Mouse (Mus musculus) T-helper 1 cell (primary cell): Measurements from ENCODE around the gene Grik3.

Experiments
- in situ Hi-C: fragments of 300-600 bp; cut with MboI, MseI; formaldehyde crosslinking; loops from one replicate; pipeline ENCODE4 v1.15.1; 2025; ENCODE audit warnings: high pct_unique_total_duplicates

The Grik3 gene

GRCm38 (mm10) chr4:125640921-125641663 is 150.6 kb downstream of the Grik3 start:
- in situ Hi-C loops: no loop called here

DNA sequence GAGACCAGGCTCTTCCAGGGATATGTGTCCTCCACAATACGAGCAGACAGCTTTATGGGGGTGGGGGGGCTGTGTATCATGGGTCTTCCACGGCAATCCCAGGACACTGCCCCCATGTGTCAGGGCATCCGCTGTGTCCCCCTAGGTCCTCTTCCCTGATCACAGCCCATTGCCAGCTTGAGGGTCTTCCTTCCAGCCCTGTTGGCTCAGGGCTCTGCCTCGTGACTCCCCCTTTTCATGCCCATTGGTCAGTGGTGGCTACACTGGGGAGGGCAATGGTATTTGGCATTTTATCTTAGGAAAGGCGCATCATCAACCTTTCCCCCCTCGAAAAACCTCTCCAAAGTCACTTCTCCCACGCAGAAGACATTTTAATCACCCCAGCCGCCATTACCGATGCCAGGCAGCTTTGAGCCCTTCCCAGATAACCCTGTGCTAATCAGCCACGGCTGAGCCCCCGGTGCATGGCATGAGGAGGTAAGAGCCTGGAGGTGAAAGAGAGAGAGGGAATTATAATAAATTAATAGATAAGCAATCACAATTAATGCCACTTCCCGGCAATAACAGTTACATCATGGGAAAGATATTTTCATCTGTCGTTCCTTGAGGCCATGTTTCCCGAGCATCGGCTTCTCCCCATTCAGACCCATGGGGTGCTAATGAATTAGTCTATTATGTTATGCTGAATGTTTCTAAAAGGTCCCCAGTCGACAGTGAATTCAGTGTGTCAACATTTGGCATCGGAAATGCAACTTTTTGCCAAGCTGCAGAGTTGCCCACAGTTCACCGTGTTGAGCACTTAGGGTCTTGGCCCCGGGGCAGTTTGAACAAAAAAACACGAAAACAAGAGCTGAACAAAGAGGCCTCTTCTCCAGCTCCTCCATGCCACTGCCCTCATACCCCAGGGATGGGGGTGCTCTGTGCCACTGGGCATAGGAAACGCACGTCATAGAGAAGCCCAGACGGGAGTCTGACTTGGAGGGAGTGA is 154.4 kb downstream of the Grik3 start:
- in situ Hi-C loops: no loop called here

GRCm38 (mm10) chr4:125651676-125652246 is 161.3 kb downstream of the Grik3 start:
- in situ Hi-C loops: no loop called here

DNA sequence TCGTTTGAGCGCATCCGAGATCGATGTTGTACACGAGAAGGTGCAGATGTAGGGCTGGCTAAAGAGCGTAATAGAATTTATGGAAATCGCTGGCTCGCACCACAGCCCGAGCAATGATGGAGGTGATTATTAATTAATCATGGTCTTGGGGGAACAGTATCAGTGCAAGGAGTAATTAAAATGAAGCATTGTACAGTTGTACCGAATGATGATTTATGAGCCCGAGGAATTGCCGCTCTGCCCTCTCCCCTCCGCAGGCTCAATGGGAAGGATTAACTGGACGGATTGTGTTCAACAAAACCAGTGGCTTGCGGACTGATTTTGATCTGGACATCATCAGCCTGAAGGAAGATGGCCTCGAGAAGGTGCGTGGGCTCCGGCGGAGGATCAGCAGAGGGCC is 165.5 kb downstream of the Grik3 start:
- in situ Hi-C loops: no loop called here

- in situ Hi-C loops: no loop called here
These were observed 167.9 kb downstream of the Grik3 start for GRCm38 (mm10) chr4:125658376-125658775.

- in situ Hi-C loops: no loop called here
These were observed 171.5 kb downstream of the Grik3 start for GRCm38 (mm10) chr4:125661982-125662381.

DNA sequence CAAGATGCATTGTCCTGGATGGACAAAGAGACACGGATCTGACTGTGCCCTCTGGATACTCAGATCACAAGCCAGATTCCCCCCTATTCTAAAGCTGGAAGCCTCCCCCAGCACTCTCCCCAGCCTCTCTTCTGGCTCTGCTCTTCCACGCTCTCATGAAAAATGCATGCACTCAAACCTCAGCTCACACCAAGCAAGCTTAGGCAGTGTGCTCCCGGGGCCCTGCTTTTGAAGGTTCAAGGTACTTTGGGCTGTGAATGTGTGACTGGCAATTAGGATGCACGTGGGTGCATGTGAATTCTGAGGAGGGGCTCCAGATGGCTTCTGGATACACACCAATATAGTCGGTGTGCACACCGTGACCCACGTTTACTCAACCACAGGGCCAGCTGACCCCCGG is 172.8 kb downstream of the Grik3 start:
- in situ Hi-C loops: no loop called here

DNA sequence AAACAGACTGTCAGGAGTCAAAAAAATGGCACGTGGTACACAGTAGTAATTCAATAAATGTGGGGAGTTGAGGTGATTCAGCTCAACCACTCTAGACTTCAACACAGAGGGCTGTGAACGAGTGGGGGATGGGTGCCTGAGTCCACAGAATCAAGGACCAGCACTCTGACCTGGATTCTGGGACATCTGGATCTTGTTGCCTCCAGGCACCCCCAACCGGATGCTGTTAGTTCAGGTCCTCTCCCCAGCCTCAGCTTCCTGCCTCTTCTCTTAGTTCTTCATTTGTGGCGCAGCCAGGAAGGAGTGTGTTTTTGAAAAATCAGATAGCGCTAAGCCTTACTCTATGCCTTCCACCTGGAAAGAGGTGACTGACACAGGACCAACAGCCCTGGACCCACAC is 175.5 kb downstream of the Grik3 start:
- in situ Hi-C loops: loop anchor here (5.0 kb wide), 1 partner anchor 1369 kb away; no protein-coding TSS in a partner anchor

GRCm38 (mm10) chr4:125682007-125682406 is 191.5 kb downstream of the Grik3 start:
- in situ Hi-C loops: no loop called here

GRCm38 (mm10) chr4:125687078-125687477 is 196.6 kb downstream of the Grik3 start:
- in situ Hi-C loops: loop anchor here (5.0 kb wide), 1 partner anchor 790 kb away; no protein-coding TSS in a partner anchor

- in situ Hi-C loops: no loop called here
These were observed 204.9 kb downstream of the Grik3 start for GRCm38 (mm10) chr4:125695431-125695830.

GRCm38 (mm10) chr4:125696182-125696939 is 205.9 kb downstream of the Grik3 start:
- in situ Hi-C loops: no loop called here

DNA sequence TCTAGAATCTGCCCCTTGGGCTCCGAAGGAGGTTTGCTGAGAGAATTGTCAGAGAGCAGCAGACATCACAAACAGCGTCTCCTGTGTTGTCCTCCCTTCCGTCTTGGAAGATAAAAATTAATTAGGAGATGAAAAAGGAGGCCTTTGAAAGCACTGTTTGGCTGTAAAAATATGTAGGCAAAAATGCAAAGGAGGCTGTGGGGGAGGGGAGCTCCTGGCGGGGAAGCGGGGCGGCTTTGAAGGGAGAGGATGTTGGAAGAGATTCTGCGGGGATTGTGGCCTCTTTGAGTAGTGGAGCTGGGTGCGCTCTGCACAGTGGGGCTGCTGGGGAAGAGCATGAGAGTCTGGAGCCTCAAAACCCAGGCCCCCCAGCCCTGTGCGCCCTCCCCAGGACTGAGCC is 207.1 kb downstream of the Grik3 start:
- in situ Hi-C loops: no loop called here

GRCm38 (mm10) chr4:125699056-125699455 is 208.6 kb downstream of the Grik3 start:
- in situ Hi-C loops: no loop called here

- in situ Hi-C loops: no loop called here
These were observed 209.8 kb downstream of the Grik3 start for GRCm38 (mm10) chr4:125700331-125700730.

GRCm38 (mm10) chr4:125702607-125703309 is 212.3 kb downstream of the Grik3 start:
- in situ Hi-C loops: no loop called here

DNA sequence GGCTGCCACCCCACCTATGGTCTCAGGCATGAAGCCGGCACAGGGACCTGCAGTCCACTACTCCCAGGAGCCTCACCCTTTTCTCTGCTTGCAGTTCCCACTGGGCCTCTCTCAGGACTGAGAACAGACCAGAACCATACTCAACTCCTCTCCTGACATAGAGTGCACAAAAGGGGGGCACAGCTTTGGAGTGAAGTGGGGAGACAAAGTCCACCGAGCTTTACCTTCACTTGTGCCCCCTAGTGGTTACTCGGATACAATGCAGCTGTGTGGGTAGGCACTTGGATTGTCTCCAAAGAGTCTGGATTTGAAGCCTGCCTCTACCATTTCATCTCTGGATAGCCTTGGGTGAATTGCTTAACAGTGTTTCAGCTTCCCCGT is 212.8 kb downstream of the Grik3 start:
- in situ Hi-C loops: no loop called here

DNA sequence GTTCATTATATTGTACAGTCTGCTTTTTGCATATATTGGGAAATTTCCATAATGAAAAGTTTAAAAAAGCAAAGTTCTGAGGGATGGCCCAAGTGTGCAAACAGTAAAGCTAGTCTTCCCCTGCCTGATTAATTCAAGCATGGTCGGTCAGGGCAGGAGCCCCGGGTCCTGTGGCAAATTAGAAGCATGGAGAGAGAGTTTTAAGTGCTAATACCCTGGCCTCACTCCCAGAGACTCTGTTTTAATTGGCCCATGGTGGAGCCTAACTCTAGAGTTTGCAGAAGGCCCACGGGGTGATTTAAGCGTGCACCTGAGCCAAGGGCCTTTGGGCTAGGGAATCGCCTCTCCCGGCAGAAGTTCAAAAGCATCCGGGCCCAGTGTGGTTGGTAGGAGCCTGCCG is 215.2 kb downstream of the Grik3 start:
- in situ Hi-C loops: no loop called here

GRCm38 (mm10) chr4:125709716-125710115 is 219.2 kb downstream of the Grik3 start:
- in situ Hi-C loops: no loop called here

- in situ Hi-C loops: no loop called here
These were observed 227.4 kb downstream of the Grik3 start for GRCm38 (mm10) chr4:125717881-125718280.
